Mouse (Mus musculus) monocyte, adult 59 days (primary cell): ENCODE data around the gene Gm8879. TPM values are rescaled to one million over a fixed set of nuclear protein-coding genes. Genes with fewer than 3 reads are reported as not detected.

Experiments used
- total RNA-seq, 2 experiments: library from RNA; stranded (reverse); gene quantifications; one replicate each; pipeline ENCODE4 v1.2.4; 2023

Gm8879 gene
- not detected for total RNA-seq

GRCm38 (mm10) chr5:11127334-11127733, at the start of gene Gm8879:
Gene Gm8879 (plus strand): TSS chr5:11127634.

Other genes with a start within 250 kb of the Gm8879 start
- not detected for gene Gm8871, start 179.8 kb upstream of the Gm8879 start, total RNA-seq
- gene Gm8857, start 179.8 kb upstream of the Gm8879 start, total RNA-seq, result not detected
- not detected for gene Gm5861, start 55.4 kb downstream of the Gm8879 start, total RNA-seq
- gene Gm8890, start 128.4 kb downstream of the Gm8879 start, total RNA-seq, result not detected
- gene Speer1, start 213.9 kb downstream of the Gm8879 start, total RNA-seq, result not detected